Mouse (Mus musculus) heart, adult 9 months (tissue): ENCODE measurements around the gene Mpp3.

Source experiments
- DNase-seq, 2 experiments: peaks; one replicate each; pipeline ENCODE4 v3.0.0; 2022; ENCODE audit warnings: low spot score in 2 of 2

Gene Mpp3

DNA sequence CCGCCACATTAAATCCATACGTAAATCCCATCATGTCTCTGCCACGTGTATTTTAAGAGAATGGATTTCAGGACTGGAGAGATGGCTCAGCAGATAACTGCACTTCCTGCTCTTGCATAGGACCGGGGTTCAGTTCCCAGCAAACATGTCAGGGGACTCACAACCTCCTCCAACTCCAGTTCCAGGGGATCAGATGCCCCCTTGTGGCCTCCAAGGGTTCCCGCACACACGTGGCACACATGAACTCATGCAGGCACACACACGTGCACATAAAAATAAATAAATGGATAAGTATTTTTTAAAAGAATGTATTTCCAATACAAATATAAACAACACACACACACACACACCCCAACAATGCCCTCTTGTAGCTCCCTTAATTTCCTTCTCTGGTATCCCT is 51.3 kb downstream of the Mpp3 start:
- no peak for DNase-seq

DNA sequence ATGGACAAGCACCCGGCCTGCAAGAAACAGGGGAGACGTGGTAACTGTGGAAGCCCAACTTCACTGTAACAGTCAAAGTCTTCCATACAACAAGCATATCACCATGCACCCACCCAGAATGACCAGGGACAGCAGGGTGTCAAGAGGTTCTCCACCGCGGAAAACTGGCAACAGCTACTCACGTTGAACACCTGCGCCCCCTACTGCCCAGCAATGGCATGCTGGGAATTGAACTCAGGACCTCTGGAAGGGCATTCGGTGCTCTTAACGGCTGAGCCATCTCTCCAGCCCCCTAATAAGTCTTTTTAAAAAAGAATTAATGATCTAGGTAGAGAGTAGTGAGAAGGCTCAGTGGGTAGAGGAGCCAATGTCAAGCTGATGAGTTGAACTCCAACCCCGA is 53.3 kb downstream of the Mpp3 start:
- no peak for DNase-seq

DNA sequence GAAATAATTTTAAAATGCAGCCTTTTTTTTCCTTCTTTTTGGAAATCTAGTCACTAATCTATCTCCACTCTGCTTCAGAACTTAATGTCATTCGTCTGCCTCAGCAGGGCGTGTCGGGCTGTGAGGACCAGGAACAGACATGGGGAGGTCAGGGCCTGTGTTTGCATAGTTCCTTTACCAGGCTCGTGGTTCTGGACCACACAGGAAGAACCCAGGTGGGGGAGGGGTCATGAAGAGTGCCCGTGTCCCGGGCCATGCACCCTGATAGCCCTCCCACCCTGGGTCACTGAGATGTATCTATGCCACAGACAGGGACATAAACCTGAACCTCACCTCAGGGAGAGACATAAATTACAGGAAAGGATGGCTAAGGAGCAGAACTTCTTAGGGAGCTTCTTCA is 54.1 kb downstream of the Mpp3 start:
- no peak for DNase-seq

DNA sequence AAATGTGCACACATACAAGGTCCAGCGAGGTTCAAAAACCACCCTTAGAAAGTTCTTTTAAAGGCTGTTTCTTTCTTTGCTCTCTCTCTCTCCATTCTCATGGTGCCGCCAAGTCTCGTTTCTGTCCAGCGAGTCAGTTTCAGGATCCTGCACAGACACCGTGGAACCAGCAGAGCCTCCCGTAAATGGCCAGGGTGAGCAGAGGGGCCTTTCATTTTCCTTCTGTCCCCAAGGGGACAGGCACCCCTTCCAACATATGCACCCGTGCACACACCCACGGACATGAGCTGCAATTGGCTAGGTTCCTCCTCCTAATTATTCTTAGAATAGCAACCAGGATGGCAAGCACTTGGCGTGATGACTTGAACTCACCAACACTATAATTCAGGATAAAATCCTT is 54.8 kb downstream of the Mpp3 start:
- DNase-seq = no peak

DNA sequence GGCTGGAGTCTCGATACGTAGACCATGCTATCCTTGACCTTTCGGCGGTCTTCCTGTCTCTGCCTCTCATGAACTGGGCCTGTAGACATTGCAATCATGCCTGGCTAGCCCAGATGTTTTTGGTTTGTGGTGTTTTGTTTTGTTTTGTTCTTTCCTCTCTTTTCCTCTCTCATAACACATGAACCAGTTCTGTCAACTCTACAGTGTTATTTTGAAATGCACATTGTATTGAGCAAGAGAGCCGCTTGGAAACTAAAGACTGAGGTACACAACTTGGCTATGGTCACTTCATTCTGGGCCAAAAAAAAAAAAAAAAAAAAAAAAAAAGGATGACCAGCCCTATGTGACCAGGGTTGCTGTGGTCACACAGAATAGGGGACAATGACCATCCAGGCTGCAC is 55.6 kb downstream of the Mpp3 start:
- no peak for DNase-seq

DNA sequence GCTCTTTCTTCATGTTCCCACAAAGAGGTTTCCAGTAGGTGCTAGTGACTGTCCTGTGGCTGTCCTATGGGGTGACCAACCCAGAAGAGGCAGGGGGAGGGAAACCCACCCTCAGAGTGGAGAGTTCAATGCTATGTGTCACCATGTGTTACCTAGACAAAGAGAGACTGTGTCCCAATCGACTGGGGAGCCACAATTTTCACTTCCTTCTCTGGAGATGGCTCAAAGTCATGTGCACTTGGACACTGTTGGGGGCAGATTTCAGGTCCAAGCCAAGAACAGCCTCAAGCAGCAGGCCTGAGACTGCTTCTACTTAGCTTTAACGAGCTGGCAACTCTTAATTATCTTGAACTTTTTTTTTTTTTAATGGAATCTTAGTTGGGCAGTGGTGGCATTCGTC is 56.2 kb downstream of the Mpp3 start:
- DNase-seq = no peak

DNA sequence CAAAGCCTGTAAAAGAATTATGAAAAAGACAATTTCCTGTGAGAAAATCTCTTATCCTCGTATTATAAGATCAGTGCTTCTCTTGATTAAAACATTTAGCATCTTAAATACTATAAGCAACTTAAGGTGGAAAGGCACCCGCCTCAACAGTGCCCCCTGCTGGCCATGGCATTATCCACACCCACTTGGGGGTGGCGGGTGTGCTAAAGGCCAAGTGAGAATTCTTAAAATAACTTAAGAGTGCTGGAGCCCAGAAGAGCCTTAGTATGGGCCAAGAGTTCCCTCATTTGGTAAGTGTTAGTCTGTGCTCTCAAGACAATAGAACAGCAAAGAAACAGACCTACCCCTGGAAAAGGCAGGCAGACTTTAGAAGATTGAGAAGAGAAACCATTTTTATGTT is 56.9 kb downstream of the Mpp3 start:
- peak in 1 of 2 experiments; percentile 27 for DNase-seq

DNA sequence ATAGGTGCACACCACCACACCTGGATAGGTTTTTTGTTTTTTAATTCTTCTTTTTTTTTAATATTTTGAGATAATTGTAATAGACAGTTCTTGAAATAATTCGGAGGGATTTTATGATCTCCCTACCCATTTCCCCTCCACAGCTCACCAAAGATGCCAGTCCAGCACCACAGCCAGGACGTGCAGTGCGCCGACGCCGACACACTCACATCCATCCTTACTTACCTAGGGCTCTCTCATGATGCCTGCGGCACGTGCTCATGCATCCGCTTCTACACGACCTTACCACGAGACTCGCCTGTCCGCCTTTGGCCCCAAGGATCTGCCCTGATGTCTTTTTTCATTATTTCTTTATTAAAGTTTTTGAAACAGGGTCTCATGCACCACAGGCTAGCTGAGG is 58.4 kb downstream of the Mpp3 start:
- no peak for DNase-seq

DNA sequence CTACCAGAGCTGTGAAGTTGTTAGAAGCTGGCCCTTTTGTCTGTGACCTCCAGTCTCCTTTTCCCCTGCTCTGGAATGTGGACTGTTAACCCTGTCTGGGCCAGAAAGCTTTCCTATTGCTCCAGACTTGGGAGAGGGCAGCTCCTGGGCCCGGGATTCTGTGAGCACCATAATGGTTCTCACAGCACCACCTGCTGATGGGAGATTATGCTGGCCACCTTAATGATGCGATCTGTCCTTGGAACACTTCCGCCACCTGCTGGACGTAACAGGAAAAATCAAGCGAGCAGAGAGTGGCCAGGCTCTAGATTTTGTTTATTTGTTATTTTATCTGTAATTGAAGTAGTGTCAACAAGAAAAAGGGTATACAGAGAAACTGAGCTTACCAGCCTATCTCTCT is 59.5 kb downstream of the Mpp3 start:
- DNase-seq = peak; percentile 76 to 84

DNA sequence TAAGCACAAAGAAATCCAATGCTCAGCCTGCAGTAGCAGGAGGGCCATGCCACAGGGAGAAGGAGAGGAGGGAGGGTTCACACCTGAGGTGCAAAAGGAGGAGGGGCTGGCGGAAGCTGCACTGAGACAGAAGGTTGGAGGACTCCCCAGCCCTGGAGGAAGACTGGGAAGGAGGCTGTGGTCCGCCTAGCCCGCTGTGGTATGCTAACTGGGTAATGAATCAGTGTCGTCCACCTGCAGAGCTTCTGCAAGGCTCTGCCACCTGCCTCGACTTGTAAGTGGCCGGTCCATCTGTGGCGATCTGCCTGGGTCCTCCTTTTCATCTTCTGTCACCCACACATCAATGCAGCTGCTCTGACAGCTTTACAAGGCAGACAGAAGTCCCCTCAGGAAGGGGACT is 60.0 kb downstream of the Mpp3 start:
- no peak for DNase-seq

DNA sequence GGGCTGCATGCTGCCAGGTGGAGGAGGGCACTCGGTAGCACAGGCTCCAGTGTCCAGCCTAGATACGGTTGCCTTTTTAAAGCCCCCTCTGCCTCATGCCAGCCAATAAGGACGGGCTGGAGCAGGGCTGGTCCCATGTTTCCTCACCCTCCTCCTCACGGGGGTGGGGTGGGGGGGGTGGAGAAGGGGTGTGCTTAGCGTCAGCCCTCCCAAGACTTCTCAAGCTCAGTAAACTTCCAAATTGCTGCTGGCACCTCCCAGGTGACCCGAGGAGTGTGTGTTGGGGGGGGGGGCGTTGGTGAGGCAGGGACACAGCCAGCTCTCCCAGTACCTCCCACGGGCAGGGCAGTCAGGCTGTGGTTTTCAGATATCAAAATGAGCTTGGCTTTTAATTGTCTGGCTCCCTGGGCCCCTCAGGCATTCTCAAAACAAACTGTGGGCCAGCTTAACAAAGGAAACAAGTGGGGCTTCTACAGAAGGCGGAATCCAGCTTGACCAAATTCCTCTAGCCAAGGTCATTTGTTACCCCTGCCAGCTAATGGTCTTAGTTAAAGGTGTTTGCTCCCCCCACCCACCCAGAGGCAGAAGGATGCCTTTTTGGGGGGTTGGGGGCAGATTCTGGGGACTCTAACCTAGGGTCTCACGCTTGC is 61.2 kb downstream of the Mpp3 start, which contains the start of gene Sost:
Sost (minus strand) TSS at position 51 of the 650 bp plus-strand sequence.
- no peak for DNase-seq

DNA sequence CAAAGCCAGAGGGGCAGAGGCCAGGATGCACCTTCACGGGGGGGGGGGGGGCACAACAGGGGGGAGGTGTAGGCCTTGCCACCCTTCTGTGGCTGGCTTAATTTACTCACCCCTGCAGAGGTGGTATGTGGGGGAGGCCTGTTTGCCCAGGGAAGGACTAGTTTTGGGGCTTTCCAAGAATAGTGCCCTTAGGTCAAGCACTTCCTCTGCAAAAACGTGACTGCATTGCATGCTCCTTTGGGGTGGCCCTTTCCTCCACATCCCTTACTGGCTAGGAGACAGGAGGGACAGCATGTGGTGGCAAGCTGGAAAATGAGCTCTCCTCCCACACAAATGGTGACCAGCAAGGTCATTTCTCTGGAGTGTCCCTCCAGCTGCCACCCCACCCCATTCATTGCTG is 62.7 kb downstream of the Mpp3 start:
- DNase-seq = no peak

DNA sequence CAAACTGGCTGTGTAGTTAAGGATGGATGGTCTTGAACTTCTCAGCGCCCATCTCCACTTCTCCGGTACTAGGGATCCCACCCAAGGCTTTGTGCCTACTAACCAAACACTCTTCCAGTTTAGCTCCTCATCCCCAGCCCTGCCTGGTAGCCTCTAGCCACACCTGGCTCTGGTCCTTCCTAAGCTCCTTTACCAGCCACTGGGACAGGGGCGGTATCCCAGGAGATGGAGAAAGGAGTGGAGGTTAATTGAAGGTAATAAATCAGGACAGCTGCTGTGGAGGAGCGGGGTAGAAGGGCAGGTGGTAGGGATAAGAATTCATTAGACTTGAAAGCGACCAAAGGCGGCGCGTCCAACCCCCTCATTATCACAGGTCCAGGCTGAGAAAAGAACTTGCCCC is 63.6 kb downstream of the Mpp3 start:
- no peak for DNase-seq

DNA sequence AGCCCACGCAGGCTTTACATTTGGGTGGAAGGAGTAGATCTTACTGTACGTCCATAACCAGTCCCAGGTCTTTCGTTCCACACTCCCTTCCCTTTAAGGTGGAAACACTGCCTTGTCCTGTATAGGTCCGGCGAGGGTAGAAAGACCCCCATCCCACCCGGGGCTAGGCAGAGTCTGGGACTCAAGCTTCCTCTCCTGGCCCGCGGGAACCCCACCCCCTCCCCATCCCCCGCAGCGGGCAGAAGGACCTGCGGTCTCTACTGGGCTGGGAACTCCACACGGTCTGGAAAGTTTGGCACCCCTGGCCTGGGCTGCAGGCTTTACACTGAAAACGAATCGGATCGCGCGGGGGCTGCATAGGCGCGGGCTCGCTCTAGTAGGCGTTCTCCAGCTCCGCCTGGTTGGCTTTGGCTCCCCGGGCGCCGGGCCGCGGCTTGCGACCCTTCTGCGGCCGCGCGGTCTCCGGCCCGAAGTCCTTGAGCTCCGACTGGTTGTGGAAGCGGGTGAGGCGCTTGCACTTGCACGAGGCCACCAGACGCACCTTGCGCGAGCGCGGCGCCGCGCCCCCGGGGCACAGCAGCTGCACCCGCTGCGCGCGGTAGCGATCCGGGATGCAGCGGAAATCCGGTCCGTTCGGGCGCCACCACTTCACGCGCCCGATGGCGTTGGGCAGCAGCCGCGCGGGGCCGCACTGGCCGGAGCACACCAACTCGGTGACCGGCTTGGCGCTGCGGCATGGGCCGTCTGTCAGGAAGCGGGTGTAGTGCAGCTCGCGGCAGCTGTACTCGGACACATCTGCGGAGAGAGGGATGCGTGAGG is 64.6 kb downstream of the Mpp3 start:
- DNase-seq = no peak

DNA sequence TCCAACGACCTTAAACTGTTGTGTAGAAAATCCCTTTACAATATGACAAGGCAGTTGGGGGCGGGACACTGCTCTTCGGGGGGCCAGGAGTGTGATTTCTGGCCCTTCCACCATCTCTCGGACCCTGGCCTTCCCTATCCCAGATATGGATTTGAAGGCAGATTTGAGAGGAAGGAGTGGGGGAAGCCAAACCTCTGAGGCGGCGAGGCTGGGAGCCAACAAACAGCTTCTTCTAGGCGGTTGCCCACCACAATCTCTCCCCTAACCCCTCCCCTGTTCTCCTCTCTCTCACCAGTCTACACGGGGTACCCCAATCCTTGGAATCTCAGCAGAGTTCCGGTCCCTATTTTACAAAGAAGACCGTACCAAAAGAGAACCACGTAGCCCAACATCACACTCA is 65.2 kb downstream of the Mpp3 start:
- DNase-seq = no peak

DNA sequence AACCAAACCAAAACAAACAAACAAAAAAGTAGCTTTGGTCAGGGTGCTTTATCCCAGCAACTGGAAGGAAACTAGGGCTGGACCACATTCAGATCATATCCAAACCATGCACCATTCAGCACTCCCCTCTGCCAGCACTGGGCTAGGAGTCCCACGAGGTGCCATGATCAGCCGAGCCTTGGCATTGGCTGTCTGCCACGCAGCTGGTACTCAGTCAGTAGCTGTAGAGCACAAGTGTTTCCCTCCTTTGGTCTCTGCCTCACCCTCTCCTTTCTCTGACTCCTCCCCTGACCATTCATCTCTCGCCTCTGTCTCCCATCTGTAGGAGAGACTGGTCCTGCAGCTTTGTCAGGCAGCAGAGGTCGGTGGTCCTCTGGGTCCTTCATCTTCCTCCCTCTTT is 70.8 kb downstream of the Mpp3 start:
- no peak for DNase-seq

DNA sequence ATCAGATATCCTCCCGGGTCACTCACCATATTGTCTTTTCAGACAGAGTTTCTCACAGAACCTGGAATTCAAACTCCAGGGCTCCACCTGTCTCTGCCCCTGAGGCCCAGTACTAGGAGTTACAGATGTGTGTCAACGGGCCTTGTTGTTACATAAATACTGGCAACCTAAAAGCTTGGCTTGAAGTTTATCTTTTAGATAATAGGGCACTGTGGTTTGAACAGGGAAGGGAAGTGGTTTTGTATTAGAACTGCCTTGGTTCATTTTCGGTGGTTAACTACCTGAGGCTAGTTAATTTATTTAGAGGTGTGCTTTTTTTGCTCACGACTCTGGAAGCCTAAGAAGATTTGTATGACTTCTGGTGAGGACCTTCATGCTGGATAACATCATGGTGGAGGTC is 74.8 kb downstream of the Mpp3 start:
- no peak for DNase-seq

DNA sequence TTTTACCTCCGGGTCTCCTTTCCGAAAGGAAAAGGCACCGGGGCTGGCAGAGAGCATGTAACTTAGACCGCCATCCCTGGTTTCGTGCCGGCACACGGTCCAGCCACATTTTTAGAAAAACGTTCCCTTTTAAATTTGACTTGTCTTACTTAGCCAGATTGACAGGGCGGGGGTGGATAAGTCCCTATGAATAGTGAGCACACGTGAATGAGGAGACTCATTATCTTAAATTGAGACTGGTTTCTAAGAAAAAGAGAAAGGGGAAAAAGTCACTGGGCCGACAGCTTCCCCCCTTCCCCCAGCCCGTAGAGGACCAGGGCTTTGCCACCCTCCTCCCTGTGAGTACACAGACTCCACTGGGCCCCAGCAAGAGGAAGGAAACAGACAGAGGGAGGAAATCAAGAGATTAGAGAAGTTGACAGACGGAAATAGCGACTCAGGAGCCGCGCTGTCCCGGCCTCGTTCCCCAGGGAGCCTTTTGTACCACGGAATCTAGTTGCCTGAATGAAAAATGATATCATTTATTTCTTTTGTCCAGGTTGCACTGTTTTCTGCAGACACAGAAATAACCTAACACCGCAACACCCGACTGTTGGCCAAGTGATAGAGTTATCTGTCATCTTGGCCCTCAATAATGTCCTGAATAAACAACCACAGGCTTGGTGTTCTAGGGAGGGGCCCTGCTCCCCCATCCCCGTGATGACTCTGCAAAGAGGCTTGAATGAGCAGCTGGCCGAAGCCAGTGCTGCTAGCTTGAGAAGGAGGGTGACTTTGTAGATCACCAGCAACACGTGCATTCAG is 75.5 kb downstream of the Mpp3 start:
- DNase-seq = peak; percentile 81 to 85

DNA sequence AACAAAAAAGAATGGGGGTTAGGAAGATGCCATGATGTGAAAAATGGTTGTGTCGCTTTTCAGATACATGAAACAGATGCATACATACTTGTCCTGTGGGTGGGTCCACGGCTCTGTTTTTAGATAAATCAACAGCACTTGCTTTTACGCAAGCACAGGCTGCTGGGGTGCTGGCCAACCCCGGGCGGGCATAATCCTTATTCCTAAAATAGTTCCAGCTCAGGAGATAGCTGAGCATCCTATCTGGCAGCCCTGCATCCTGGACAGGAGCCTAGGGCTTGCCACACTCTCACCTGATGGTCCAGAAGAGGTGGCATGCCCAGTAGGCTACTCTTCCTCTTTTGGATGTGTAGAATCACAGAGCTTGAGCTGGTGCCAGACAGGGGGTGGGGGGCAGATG is 78.2 kb downstream of the Mpp3 start:
- DNase-seq = no peak
